Mouse (Mus musculus): Measurements from ENCODE around the gene Pgm5. TPM values are rescaled to one million over a fixed set of nuclear protein-coding genes. Genes with fewer than 3 reads are reported as not detected.
"Not testable (repeated sequence)": the region's sequence is repeated elsewhere in the genome, so short reads cannot be mapped to it uniquely, and the experiment has no call there.

Gene Pgm5
- total RNA-seq, 4 experiments from 2014 or later = 5.0 to 6.8 (median 6.3) TPM

DNA sequence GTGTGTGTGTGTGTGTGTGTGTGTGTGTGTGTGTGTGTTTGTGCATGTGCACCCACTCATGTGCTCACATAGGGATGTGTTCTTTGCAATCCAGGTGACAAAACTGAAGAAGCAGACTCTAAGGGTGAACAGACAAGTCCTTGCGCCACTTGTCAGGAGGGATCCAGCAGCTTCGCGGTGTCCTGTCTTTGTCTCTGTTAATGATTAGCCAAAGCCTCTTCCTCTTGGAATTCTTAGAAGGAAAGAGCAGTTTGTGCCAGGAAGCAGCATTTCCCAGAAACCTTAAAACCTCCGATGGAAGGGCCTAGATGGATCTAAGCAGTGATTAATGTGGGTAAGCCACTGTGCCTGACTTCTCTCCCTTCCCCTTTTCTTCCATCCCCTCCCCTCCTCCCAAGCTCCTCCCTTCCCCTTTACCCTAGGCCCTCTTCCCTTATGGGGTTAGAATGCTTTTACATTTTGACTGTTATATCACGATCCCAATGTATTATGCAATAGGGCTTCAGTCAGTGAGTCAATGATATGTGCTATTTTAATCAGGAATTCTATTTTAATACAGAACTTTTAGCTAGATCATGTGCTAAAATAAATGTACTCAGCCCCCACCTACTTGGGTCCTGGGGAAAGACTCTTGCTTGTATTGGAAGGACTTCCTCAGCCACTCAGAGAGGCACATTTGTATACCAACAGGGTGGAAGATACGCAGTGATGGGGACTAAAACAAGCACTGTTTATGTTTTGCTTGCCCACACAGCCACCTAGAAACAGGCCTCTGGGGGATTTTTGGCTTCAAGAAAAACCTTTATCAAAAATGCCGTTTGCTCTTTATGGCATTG, 154.4 kb downstream of the Pgm5 start:
- DNase-seq (ENCODE audit: low spot score in 2 of 2) = no peak

DNA sequence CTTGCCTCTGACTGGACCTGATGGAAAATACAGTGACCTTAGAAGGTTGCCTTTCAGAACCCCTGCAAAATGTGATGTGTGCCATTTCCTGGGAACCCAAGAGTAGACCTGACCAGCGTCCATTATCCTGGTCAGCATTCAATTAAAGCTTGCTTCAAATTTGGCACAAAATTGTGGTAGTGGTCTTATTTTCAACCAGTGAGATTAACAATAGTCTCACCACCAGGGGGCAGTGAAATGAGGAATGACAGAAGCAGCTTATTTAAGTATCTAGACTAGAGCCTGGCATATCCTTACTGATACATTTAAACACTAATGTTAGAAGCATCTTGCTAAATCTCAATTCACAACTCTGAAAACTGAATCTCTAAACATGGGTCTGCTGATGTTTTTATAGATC, 156.3 kb downstream of the Pgm5 start:
- DNase-seq (ENCODE audit: low spot score in 2 of 2) = no peak

DNA sequence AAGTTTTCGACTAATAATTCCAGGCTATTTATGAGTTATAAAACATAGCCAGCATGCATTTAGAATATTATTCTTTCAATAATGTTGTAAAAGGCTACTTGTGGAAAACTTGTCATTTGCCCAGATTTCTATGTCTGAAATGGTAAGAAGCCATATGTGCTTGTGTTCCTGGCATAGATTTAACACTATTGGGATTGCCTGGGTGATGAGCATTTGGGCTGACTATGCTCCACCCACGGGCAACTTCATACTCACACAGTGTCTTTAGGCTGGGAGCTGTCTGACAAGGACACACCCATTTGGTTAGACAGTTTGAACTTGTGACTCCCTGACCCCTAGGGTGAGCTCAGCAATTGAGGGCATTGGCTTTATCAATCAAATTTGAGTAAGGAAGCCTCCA, 157.3 kb downstream of the Pgm5 start:
- no peak for DNase-seq (ENCODE audit: low spot score in 2 of 2)

DNA sequence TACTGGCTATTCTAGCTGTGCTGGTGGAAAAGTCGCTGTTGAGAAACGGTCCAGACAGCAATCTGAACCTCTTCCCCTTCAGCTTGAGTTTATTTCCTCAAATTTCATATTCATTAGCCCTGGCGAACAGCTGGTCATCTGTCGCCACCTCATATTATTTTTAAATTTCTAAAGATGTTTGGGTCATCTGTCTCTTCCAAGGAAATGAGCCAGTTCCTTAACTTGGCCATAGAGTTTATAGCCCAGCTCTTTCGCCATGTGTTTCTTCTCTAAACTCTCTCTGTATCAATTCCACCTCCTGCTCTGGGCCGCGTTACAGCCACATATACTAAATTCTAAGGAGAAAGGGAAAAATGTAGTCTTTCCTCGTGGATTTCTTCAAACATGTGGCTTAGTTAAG, 158.0 kb downstream of the Pgm5 start:
- no peak for DNase-seq (ENCODE audit: low spot score in 2 of 2)

DNA sequence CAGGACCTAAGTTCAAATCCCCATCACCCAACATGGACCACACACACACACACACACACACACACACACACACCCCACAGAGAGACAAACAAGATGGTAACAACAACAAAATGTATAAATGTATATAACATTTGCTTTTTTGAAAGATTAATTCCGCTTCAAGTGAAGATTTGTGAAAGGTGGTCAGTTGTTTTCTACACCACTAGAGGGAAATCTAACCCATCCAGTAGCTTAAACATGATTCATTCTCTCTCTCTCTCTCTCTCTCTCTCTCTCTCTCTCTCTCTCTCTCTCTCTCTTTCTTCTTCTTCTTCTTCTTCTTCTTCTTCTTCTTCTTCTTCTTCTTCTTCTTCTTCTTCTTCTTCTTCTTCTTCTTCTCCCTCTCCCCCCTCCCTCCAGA, 158.5 kb downstream of the Pgm5 start:
- not testable (repeated sequence) for DNase-seq (ENCODE audit: low spot score in 2 of 2)

DNA sequence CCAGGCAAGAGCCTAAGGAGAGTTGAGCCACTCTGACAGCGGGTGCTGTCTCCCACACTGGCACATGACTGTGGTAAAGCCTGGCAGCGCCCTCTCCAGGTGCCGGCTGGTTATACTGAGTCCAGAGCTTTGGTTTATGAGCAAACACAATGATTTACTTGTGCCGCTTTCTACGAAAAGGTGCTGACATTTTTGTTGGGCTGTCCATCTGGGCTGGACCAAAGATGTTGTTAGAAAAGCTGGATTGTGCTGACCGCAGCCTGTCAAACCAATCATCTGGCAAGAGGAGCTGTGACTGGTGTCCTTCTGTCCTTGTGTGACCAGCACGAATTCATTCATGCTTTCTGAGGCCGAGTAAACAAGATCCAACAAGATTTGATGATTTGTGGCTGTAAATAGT, 159.9 kb downstream of the Pgm5 start:
- no peak for DNase-seq (ENCODE audit: low spot score in 2 of 2)

DNA sequence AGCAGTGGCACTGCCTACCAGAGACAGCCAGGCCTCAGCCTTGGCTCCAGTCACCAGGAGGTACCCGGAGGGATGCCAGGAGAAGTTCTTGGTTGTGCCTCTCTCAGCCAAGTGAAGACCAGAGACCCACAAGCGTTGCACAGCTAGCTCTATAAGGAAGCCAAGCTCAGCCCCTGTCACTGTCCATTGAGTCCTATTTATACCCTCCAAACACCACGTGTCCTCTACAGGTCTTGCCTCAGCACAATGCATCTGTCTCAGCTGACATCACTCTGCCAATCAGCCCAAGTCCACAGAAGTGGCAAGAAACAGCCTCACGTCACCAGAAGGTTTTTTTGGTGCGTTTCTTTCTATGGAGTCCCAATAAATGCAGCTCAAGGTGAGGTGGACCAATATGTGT, 161.0 kb downstream of the Pgm5 start:
- DNase-seq (ENCODE audit: low spot score in 2 of 2) = no peak

DNA sequence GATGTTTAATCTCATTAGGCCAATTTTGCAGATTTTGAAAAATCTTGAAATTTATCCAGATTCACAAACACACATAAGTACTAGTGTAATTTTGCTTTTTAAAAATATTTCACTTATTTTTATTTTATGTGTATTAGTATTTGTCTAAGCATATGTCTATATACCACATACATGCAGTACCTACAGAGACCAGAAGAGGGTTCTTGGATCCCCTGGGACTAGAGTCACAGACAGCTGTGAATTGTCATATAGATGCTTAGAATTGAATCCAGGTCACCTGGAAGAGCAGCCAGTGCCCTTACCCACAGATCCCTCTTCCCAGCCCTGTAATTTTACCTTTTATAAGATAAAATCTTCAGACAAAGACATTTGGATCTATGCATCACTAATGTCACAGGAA, 161.7 kb downstream of the Pgm5 start:
- no peak for DNase-seq (ENCODE audit: low spot score in 2 of 2)

DNA sequence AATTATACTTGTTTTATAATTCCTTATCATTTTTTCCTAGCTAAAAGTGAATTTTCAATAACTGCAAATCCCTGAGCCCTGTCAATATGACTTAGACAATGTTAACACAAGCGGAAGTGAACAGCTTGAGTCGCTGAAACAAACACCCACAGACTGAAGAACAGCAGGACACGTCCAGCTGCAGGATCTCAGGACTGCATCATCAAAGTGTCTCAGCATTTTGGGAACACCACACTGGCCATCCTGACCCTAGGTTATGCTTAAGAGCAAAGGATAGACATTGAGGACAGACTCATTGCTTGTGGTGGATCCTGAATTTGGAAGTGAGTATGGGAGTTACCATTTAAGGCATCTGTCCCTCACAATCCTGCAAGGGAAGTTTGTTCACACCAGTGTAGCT, 162.5 kb downstream of the Pgm5 start:
- no peak for DNase-seq (ENCODE audit: low spot score in 2 of 2)

DNA sequence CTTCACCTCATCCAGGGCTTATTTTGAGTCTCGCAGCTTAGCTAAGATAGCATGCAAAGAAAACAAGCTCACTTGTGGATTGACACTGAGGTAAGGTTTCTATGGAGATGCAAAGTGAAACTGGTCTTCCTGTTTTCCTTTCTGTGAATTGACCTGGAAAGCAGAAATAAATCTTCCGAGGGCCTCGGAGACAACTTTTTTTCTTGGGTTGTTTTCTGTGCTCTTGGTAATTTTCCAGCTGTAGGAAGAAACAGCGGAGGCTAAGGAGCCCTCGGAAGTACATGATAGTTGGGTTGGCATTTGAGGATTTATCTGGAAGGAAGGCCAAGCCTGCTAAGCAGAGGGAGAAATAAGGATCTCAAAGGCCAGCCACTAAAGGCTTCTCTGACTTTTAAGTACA, 163.0 kb downstream of the Pgm5 start:
- no peak for DNase-seq (ENCODE audit: low spot score in 2 of 2)

DNA sequence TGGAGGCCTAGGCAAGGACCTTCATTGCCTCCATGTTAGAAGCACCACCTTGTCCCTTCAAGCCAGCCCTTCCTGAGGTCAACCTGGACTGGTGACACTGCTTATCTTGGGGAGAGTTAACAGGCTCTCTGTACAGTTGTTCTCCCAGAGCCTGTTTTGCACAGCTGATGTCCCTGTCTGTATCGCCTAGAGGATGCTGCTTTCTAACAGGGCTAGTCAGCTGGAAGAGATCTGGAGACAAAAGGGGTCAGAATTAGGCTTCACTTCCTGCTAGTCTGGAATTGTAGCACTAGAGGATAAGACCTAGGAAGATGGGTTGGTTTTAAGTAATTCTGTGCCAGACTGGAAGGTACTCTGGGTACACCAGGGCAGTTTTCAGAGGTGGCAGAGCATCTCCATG, 163.7 kb downstream of the Pgm5 start:
- no peak for DNase-seq (ENCODE audit: low spot score in 2 of 2)

DNA sequence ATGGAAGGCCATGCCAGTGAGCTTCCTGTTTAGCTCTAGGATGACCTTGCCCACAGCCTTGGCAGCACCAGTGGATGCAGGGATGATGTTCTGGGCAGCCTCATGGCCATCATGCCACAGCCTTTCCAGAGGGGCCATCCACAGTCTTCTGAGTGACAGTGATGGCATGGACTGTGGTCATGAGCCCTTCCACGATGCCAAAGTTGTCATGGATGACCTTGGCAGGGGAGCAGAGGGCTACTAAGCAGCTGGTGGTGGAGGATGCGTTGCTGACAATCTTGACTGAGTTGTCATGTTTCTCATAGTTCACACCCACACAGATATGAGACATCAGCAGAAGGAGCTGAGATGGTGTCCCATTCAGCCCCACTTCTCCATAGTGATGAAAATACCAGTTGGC, 169.0 kb downstream of the Pgm5 start:
- DNase-seq (ENCODE audit: low spot score in 2 of 2) = no peak

DNA sequence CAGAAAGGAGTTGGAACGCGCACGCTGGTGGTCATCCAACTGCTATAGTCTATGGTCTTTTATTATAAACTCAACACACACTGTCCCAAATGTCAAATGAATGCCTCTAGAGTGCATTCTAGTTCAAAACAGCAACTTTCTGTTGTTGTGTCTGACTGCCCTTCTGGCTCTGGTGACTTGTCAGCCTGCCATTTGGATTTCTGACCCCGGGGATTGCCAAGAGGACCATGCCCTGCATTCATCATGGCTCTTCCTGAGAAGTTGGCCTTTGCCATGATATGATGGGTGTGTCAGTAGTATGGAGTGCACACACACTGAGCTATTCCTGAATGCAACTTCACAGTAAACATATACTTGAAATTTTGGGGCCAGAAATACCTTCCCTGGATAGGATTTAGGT, 172.1 kb downstream of the Pgm5 start:
- no peak for DNase-seq (ENCODE audit: low spot score in 2 of 2)

DNA sequence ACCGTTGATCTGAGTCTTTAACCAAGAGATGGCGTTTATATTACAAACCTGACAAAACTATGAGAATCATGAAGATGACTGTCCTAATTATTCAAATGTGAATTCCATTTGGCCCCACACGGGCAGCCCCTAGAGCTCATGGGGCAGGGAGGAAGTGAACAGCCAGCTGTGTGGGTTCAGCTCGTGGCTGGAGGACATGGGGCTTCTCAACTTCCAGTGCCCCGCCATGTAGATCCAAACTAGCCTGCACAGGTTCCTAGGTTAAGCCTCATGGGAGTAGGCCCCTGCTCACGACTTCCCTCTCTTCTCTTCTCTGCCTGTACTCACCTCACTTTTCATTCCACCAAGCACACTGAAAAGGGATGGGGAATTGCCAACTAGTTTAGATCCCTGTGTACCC, 173.3 kb downstream of the Pgm5 start:
- DNase-seq (ENCODE audit: low spot score in 2 of 2) = no peak

DNA sequence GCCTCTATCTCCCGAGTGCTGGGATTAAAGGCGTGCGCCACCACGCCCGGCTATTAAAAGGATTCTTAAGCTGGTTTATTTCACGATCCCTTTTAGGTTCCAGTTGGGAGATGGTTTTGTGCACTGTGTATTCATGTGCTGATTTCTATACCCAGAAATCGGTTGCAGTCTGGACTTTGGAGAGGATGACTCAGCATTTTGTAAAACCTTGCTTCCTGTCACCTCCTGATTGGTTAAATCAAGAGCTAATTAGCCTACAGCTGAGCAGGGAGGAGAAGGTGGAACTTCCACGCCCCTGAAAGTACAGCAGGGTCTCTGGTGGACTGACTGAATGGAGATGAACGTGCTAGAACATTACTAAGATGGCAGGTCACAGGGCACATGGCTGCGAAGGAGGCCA, 175.2 kb downstream of the Pgm5 start:
- no peak for DNase-seq (ENCODE audit: low spot score in 2 of 2)

DNA sequence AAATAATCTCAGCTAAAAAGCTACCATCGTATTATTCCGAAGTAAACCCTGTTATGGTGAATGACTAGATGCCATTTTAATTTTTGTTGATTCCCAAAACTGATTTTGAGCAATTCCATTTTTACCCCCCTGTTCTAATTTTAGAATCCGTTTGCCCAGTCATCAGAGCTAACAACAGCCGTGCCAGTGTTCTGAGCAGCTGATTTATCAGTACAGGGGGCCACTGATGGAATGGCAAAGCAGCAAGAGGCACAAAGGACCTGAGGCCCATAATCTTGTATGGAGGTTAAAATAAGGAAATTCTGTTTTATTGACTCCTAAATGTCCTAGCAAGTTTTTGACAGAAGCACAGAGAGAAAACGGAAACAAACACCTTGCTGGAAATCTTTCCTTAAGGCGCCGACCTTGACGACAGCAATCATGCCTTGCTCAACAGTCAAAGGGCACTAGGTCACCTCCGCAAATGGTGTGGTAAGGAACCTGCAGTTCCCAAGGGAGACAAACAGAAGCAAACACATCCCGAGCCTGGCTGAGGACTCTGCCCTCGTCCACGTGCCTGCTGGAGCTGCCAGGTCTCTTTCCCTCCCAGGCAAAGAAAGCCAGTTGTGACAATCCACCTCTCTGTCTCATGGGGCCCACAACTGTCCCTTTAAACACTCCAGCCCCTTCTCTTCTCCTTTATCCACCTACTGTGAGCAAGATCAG, 178.5 kb downstream of the Pgm5 start:
- DNase-seq (ENCODE audit: low spot score in 2 of 2) = no peak

DNA sequence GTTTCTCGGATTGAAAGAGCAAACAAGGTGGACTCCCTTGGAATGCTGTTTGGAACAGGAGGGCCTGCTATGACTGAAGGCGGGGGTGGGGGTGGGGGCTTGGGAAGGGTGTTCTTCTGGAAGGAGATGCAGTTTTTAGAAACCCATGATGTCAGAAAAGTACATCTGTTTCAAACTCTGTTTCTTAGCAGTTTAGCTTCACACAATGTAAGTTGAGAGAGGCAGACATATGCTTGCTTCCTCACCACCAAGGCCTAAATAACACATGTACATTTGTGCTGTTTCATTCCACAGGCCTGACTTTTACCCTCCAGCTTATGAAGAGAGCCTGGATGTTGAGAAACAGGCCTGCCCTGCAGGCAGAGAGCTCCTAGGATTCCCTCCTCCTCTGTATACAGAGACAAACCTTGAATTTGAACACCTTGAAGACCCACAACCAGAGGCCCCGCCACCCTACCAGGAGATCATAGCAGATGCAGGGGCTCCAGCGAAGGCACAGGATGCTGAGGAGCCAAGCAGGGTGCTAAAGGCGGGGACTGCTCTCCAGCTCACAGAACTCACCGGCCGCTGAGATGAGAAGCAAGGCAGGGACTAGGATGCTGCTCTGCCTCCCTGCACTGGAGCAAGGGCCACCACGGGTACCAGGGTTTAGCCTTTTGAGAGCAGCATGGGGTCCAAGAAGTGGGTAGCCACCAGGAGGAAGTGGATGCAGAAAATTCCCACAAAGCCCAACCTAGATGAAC, 184.2 kb downstream of the Pgm5 start:
- DNase-seq (ENCODE audit: low spot score in 2 of 2) = no peak

DNA sequence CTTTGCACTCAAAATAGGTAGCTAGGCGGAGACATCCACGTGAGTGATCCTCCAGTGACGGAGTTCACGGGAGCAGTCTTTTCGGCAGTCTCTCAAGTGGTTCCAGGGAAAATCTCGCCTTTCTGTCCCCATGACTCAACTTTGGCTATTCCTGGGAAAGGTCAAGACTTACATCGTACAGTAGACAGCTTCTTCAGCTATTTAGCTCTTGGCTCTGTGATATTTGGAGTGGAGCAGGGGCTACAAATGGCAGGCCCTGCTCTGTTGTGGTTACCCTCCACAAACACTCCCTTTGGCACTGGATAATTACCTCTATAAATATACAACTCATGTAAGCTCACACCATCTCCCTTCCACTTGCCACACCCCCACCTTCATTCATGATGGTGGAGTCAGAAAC, 185.2 kb downstream of the Pgm5 start:
- DNase-seq (ENCODE audit: low spot score in 2 of 2) = no peak

DNA sequence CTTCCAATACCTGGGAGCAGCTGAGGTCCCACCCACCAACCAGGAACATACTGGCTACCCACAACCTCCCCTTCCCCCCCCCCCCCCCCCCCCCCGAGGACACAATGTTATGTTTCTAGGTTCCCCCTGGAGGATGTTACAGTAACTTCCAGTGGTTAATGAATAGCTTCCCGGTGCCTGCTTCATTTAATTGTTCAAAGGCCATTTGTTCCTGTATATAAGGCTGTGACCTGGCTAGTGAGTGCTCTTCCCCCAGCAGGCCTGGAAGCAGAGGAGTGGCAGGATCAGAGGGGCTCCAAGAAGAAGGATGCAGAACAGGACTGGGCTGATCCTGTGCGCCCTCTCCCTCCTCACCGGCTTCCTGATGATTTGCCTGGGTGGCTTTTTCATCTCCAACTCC, 187.9 kb downstream of the Pgm5 start, which contains the start of gene Tmem252:
Gene Tmem252, plus strand, starts transcription at position 247 of the 400 bp plus-strand sequence.
- DNase-seq (ENCODE audit: low spot score in 2 of 2) = no peak

DNA sequence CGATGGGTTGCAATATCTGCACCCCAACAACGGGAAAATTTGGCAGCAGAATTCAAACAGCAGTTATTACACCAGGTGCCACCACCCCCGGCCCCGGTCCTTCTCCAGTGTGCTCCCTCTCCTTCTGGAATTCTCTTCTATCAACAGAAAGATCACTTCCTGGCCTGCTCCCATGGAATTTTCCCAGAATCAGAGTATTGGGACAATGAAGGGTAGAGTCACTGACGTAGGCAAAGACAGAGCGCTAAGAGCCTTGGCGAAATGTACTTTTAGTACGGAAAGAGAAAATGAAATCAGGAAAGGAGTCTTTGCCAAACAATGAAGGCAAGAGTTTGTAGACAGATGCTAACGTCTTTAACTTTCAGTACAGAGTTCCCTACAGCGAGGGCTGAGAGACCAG, 188.3 kb downstream of the Pgm5 start:
- DNase-seq (ENCODE audit: low spot score in 2 of 2) = no peak

DNA sequence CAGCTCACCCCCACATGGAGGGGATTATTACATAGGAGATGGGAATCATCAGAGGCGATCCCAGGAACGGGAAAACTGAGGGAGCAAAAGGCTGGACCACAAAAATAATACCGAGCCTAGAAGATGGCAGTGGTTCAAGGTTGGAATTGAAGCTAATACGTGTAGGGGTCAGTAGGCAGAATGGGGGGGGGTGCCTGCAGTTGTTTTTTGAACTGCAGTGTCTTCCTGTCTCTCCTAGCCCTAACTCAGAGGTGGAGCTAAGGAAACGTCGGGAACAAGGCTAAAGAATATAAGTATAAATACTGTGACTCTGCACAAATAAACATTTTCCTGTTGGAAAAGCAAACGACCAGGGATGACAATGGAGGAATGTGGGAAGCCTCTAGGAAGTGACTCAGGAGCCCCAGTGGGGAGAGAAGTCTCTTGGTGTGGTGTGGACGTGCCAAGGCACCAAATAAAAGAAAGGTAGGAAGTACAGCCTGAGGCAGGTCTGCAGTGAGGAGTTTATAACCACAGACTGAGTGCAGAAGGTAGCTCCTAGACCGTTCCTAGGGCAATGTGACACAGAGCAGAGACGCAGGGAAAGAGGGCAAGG, 189.2 kb downstream of the Pgm5 start:
- DNase-seq (ENCODE audit: low spot score in 2 of 2) = no peak

DNA sequence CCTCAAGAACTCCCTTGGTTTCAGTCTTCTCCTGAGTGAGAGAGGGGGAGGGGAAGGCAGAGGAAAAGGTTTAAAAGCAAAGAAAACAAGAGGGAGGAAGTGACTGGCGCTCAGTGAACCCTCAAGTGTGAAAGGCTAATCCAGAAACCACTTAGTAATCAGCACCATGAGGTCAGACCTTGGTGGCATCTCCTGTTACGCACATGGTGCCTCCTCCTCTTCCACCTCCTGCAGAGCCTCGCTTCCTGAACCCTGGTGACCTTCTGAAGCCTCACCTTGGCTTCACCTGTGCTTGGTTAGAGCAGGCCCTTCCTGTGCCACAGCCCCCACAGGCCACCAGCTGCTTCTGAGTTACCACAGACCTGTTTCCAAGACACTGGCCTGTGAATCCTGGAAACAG, 190.1 kb downstream of the Pgm5 start:
- no peak for DNase-seq (ENCODE audit: low spot score in 2 of 2)

Measured in left cerebral cortex, adult 8-10 months (tissue).